Mouse (Mus musculus) ES-E14 (cell line): ENCODE measurements around the gene Ret. TPM values are rescaled to one million over a fixed set of nuclear protein-coding genes. Genes with fewer than 3 reads are reported as not detected.

ENCODE experiments used
- DNase-seq: peaks from one replicate; pipeline ENCODE4 v3.0.0-alpha.2; 2013; ENCODE audit warnings: low read depth, low spot score
- H3K27ac ChIP-seq: 2 replicates; pipeline ENCODE4 v1.5.1; 2012; ENCODE audit warnings: low read depth, mild to moderate bottlenecking, low read length, moderate library complexity, mixed read lengths; ENCODE audit not compliant: poor library complexity, insufficient read depth, severe bottlenecking
- H3K36me3 ChIP-seq: 2 replicates; pipeline ENCODE4 v1.6.1; 2012; ENCODE audit warnings: mild to moderate bottlenecking, low read length, moderate library complexity, mixed read lengths; ENCODE audit not compliant: control insufficient read depth, poor library complexity, insufficient read depth, severe bottlenecking
- H3K4me1 ChIP-seq, 2 experiments: fragments of 150-350 bp in 1 of 2; sonication (generic) in 1 of 2; 2 replicates each; pipeline ENCODE4 v1.6.1; 2012; ENCODE audit warnings: low read length in 2 of 2, mild to moderate bottlenecking in 1 of 2, mixed read lengths in 1 of 2; ENCODE audit not compliant: control insufficient read depth in 2 of 2, insufficient read depth in 2 of 2, poor library complexity in 1 of 2
- H3K4me3 ChIP-seq, 2 experiments: fragments of 150-350 bp in 1 of 2; sonication (generic) in 1 of 2; 2 replicates each; pipeline ENCODE4 v1.5.1; 2012; ENCODE audit warnings: low read length in 2 of 2, low read depth in 1 of 2, mild to moderate bottlenecking in 1 of 2, mixed read lengths in 1 of 2; ENCODE audit not compliant: insufficient read depth in 1 of 2, poor library complexity in 1 of 2, severe bottlenecking in 1 of 2
- H3K9ac ChIP-seq: 2 replicates; pipeline ENCODE4 v1.6.1; 2012; ENCODE audit warnings: low read depth, mild to moderate bottlenecking, low read length, mixed read lengths; ENCODE audit not compliant: poor library complexity, insufficient read depth, severe bottlenecking
- H3K9me3 ChIP-seq: fragments of 150-350 bp; sonication (generic); 2 replicates; pipeline ENCODE4 v1.6.1; 2012; ENCODE audit warnings: low read depth, mild to moderate bottlenecking, low read length; ENCODE audit not compliant: control insufficient read depth, insufficient read depth
- CHD2 ChIP-seq: IDR thresholded peaks from 2 replicates; pipeline ENCODE4 v1.6.1; 2014; ENCODE audit warnings: mild to moderate bottlenecking, low read depth, low read length, inconsistent platforms
- HCFC1 ChIP-seq: IDR thresholded peaks from 2 replicates; pipeline ENCODE4 v1.6.1; 2012; ENCODE audit warnings: low read length, inconsistent platforms, borderline replicate concordance; ENCODE audit not compliant: insufficient read depth
- MAFK ChIP-seq: IDR thresholded peaks from 2 replicates; pipeline ENCODE4 v1.6.1; 2014; ENCODE audit warnings: mild to moderate bottlenecking, low read depth, low read length, inconsistent platforms; ENCODE audit not compliant: insufficient read depth
- ZC3H11A ChIP-seq: IDR thresholded peaks from 2 replicates; pipeline ENCODE4 v1.6.1; 2012; ENCODE audit warnings: low read depth, mild to moderate bottlenecking, inconsistent platforms, low read length, borderline replicate concordance
- ZNF384 ChIP-seq: IDR thresholded peaks from 2 replicates; pipeline ENCODE4 v1.6.1; 2012; ENCODE audit warnings: low read depth, low read length, inconsistent platforms
- in situ Hi-C, 2 experiments: fragments of 600-800 bp; cut with MboI; formaldehyde crosslinking; loops; one replicate each; pipeline ENCODE4 v1.15.1; 2025; ENCODE audit warnings: low sequenced_read_pairs in 2 of 2, inconsistent platforms in 1 of 2; ENCODE audit not compliant: unreplicated experiment in 2 of 2
- total RNA-seq: library from RNA; depleted of rRNA; stranded (reverse); fragments of 300-350 nt; gene quantifications from 2 replicates; pipeline ENCODE4 v1.2.3, GENCODE M21; 2012

Gene Ret
- total RNA-seq, 1 experiment: 1.4 TPM

GRCm38 (mm10) chr6:118138731-118139709 lies 58.5 kb downstream of the Ret start, which contains the start of gene Csgalnact2:
Gene Csgalnact2 (minus strand): TSS chr6:118139140.
- H3K27ac ChIP-seq: no peak within 1 kb of the TSS
- in situ Hi-C loops: no loop called here
- no peak for TF ChIP-seq MAFK
- TF ChIP-seq CHD2: no peak
- peak; percentile 66; the same call in 1 of the 2 replicates for TF ChIP-seq HCFC1
- peak; percentile 75 for TF ChIP-seq ZNF384
- TF ChIP-seq ZC3H11A: no peak

GRCm38 (mm10) chr6:118137148-118137547 lies 60.4 kb downstream of the Ret start:
- Histone ChIP-seq H3K36me3 (no peaks in the 10 kb centered on the region), H3K4me3 (no peak overlapping the region), H3K9ac (no peak overlapping the region), H3K27ac (no peak overlapping the region), H3K4me1 (no peaks in the 10 kb centered on the region), H3K9me3 (no peaks in the 10 kb centered on the region)
- DNase-seq: no peak
- TF ChIP-seq CHD2: no peak
- TF ChIP-seq ZNF384: no peak
- no peak for TF ChIP-seq ZC3H11A
- no peak for TF ChIP-seq HCFC1
- TF ChIP-seq MAFK: no peak
- in situ Hi-C loops: no loop called here

More at GRCm38 (mm10) chr6:118138731-118139709, 58.5 kb downstream of the Ret start, which contains the start of gene Csgalnact2:
- Histone ChIP-seq H3K9me3 (no peaks in the 10 kb centered on the region), H3K4me1 (no peaks in the 10 kb centered on the region), H3K36me3 (no peaks in the 10 kb centered on the region), H3K9ac (peak within 1 kb of the TSS; percentile 89), H3K4me3 (peak within 1 kb of the TSS; percentile 83 to 85)
- DNase-seq: peak; percentile 77

- H3K4me3 ChIP-seq: no peak overlapping the region
- no peaks in the 10 kb centered on the region for H3K36me3 ChIP-seq
- H3K27ac ChIP-seq: no peak overlapping the region
- no peak overlapping the region for H3K9ac ChIP-seq
- TF ChIP-seq MAFK (no peak), ZNF384 (no peak), HCFC1 (no peak), ZC3H11A (no peak), CHD2 (no peak)
- in situ Hi-C loops: no loop called here
- H3K9me3 ChIP-seq: no peaks in the 10 kb centered on the region
- H3K4me1 ChIP-seq: no peaks in the 10 kb centered on the region
- DNase-seq: no peak
These were observed 63.1 kb downstream of the Ret start for GRCm38 (mm10) chr6:118134461-118134860.

GRCm38 (mm10) chr6:118130022-118130421 lies 67.5 kb downstream of the Ret start:
- Histone ChIP-seq H3K4me3 (no peak overlapping the region), H3K9ac (no peak overlapping the region), H3K27ac (no peak overlapping the region), H3K9me3 (no peaks in the 10 kb centered on the region), H3K36me3 (no peaks in the 10 kb centered on the region), H3K4me1 (no peaks in the 10 kb centered on the region)
- DNase-seq: no peak
- no peak for TF ChIP-seq ZNF384
- in situ Hi-C loops: no loop called here
